Mouse (Mus musculus) heart, adult 2 months (tissue): ENCODE measurements at regions not wholly inside any gene's neighbourhood (a gene's known extent, or its start where the extent isn't known, plus 50 kb on each side); places are given as distances from the start of the nearest gene placed in this dataset.
A peak's percentile ranks its signal among the peaks of the same experiment; 100 is the strongest.

Experiments used
- DNase-seq, 2 experiments: peaks; one replicate each; pipeline ENCODE4 v3.0.0; 2021
- H3K27ac ChIP-seq: fragments of 200-600 bp; 2 replicates; pipeline ENCODE4 v1.8.1; 2022
- H3K27me3 ChIP-seq: fragments of 200-500 bp; 2 replicates; pipeline ENCODE4 v1.6.1; 2012; ENCODE audit warnings: mild to moderate bottlenecking, low read length, inconsistent platforms, mixed read lengths; ENCODE audit not compliant: control insufficient read depth, insufficient read depth
- H3K36me3 ChIP-seq: fragments of 200-500 bp; 2 replicates; pipeline ENCODE4 v1.6.1; 2012; ENCODE audit warnings: low read length, inconsistent platforms; ENCODE audit not compliant: control insufficient read depth, insufficient read depth
- H3K4me1 ChIP-seq: fragments of 200-500 bp; 2 replicates; pipeline ENCODE4 v1.6.1; 2011; ENCODE audit warnings: low read length; ENCODE audit not compliant: control insufficient read depth, insufficient read depth
- H3K4me3 ChIP-seq: fragments of 200-600 bp; 2 replicates; pipeline ENCODE4 v1.8.1; 2022
- H3K79me2 ChIP-seq: fragments of 200-500 bp; replicated peaks from 2 replicates; pipeline ENCODE4 v1.6.1; 2012; ENCODE audit warnings: mild to moderate bottlenecking, inconsistent platforms, low read length, moderate library complexity, mixed read lengths; ENCODE audit not compliant: control insufficient read depth, insufficient read depth
- H3K9ac ChIP-seq: fragments of 200-500 bp; 2 replicates; pipeline ENCODE4 v1.6.1; 2012; ENCODE audit warnings: low read depth, mild to moderate bottlenecking, control low read depth, inconsistent platforms, low read length, mixed read lengths
- CTCF ChIP-seq: fragments of 200-600 bp; IDR thresholded peaks from 2 replicates; pipeline ENCODE4 v1.8.1; 2022; ENCODE audit warnings: antibody characterized with exemption, mild to moderate bottlenecking, moderate library complexity
- EP300 ChIP-seq: fragments of 200-500 bp; IDR thresholded peaks from 2 replicates; pipeline ENCODE4 v1.6.1; 2011; ENCODE audit warnings: low read depth, low read length, control low read depth; ENCODE audit not compliant: insufficient read depth
- POLR2A ChIP-seq: fragments of 200-500 bp; IDR thresholded peaks from 2 replicates; pipeline ENCODE4 v1.6.1; 2011; ENCODE audit warnings: mild to moderate bottlenecking, low read depth, low read length, control low read depth; ENCODE audit not compliant: insufficient read depth
- WGBS: fragments of 180-500 bp; shearing (Covaris S2); methylation state at CpG from one replicate; pipeline ENCODE4 v1.1.7; 2018; 5-methylcytosine and 5-hydroxymethylcytosine counted together
- intact Hi-C: fragments of 180-260 bp; cut with DNase I; formaldehyde crosslinking; loops from one replicate; pipeline ENCODE4 v1.15.1; 2025

GRCm38 (mm10) chr6:6389454-6390445, 172.8 kb upstream of the Slc25a13 start:
- intact Hi-C loops, result no loop called here
- WGBS, result 77% methylated on average over 16 of the region's 16 CpGs
- Histone ChIP-seq H3K27ac (no peak overlapping the region), H3K4me3 (no peak overlapping the region), H3K9ac (no peak overlapping the region), H3K79me2 (no peaks in the 10 kb centered on the region), H3K4me1 (no peaks in the 10 kb centered on the region), H3K27me3 (no peaks in the 10 kb centered on the region), H3K36me3 (no peaks in the 10 kb centered on the region)
- TF ChIP-seq POLR2A (no peak), CTCF (no peak), EP300 (no peak)
- no peak for DNase-seq

DNA sequence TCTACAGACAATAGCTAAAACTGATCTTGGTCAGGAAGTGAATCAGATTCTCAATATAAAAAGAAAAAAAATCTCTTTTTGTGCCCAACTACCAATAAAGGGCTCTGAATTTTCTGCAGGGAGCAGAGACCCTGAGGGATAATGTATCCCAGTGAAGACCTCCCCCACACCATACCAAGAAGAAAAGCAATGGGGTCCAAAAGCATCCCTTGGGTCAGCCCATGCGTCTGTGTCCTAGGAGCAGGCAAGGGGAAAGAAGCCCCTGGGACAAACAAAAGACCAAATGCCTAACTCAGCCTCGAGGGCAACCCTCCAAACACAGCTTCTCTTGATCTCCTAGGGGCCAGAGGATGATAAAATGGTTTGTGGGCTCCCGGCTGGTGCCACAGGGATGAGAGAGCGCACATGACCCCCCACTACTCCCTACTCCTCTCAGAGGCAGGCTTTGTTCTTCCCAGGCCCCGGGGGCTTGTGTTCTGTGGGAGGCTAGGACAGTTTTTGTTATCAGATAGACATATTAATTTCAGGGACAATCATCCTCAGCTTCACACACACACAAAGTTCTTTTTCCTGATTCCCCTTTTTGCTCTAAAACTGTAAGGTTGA, 172.0 kb upstream of the Slc25a13 start:
- no peaks in the 10 kb centered on the region for H3K27me3 ChIP-seq
- no peak for TF ChIP-seq EP300
- TF ChIP-seq CTCF, result no peak
- no peak for TF ChIP-seq POLR2A
- no peak for DNase-seq
- H3K79me2 ChIP-seq, result no peaks in the 10 kb centered on the region
- 59% methylated on average over 5 of the region's 5 CpGs for WGBS
- no peaks in the 10 kb centered on the region for H3K36me3 ChIP-seq
- no peak overlapping the region for H3K4me3 ChIP-seq
- no peaks in the 10 kb centered on the region for H3K4me1 ChIP-seq
- H3K9ac ChIP-seq, result no peak overlapping the region
- no peak overlapping the region for H3K27ac ChIP-seq
- intact Hi-C loops, result no loop called here

DNA sequence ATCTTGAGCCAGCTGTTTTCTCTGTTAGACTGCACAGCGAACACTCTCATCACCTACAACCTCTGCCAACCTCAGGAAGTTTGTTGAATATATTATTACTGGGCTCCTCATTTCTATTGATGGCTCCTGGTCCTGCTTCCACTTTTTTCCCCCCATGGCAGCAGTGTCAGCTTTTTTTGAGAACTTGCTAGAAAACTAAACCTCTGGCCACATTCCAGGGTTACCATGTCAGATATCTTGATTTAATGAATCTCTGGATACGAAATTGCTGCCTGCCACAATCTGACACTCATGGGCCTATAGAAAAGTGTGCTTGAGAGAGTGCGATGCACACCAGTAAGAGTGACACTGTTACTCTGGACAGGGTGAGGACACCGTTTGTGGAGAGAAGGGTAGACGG, 170.6 kb upstream of the Slc25a13 start:
- Histone ChIP-seq H3K27ac (no peak overlapping the region), H3K27me3 (no peaks in the 10 kb centered on the region), H3K9ac (no peak overlapping the region), H3K79me2 (no peaks in the 10 kb centered on the region), H3K36me3 (no peaks in the 10 kb centered on the region), H3K4me3 (no peak overlapping the region), H3K4me1 (no peaks in the 10 kb centered on the region)
- no peak for TF ChIP-seq CTCF
- no peak for TF ChIP-seq POLR2A
- no peak for TF ChIP-seq EP300
- WGBS, result 75% methylated on average over 5 of the region's 5 CpGs
- no peak for DNase-seq
- intact Hi-C loops, result no loop called here

DNA sequence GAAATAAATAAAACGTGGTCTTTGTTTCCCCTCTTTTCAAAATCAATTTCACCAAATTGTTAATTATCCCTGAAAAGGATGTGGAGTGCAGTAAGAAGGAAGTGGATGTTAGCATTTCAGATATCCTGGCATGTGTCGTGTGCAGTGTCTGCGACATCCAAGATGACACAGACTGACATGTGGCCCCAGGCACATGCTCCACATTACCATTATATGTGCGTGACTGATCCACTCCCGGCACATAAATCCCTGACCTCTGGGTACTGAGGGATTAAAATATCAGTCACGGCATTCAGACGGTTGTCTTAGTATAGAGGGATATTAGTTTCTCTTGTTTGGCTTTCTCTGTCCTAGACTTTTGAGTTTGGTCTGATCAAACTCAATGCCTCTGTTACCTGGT, 168.0 kb upstream of the Slc25a13 start:
- no peak for DNase-seq
- no peak overlapping the region for H3K4me3 ChIP-seq
- H3K27me3 ChIP-seq, result no peaks in the 10 kb centered on the region
- 76% methylated on average over 7 of the region's 7 CpGs for WGBS
- no peak overlapping the region for H3K9ac ChIP-seq
- H3K79me2 ChIP-seq, result no peaks in the 10 kb centered on the region
- no peaks in the 10 kb centered on the region for H3K36me3 ChIP-seq
- H3K4me1 ChIP-seq, result no peaks in the 10 kb centered on the region
- TF ChIP-seq CTCF, result no peak
- no peak for TF ChIP-seq EP300
- no peak for TF ChIP-seq POLR2A
- intact Hi-C loops, result no loop called here
- H3K27ac ChIP-seq, result no peak overlapping the region

DNA sequence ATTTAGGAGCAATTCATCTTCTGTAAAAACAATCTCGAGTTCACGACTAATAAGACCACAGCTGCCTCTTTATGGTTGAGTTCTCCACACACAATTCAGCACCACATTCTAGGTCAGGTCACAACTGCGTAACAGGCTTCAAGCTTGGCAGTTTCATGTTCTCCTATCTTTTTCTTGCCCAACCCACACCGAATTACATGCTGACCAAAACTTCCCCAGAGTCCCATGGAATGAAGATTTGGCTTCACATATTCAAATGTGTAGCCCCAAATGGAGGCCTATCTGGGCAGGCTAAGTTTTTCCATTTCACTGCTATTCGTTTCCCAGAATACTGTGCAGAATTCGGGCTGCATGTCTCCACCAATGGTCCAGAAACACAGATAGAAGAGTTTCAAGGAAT, 167.5 kb upstream of the Slc25a13 start:
- Histone ChIP-seq H3K79me2 (no peaks in the 10 kb centered on the region), H3K4me3 (no peak overlapping the region), H3K36me3 (no peaks in the 10 kb centered on the region), H3K4me1 (no peaks in the 10 kb centered on the region), H3K9ac (no peak overlapping the region), H3K27me3 (no peaks in the 10 kb centered on the region), H3K27ac (no peak overlapping the region)
- no peak for TF ChIP-seq POLR2A
- TF ChIP-seq EP300, result no peak
- no peak for TF ChIP-seq CTCF
- WGBS, result 67% methylated on average over 6 of the region's 6 CpGs
- DNase-seq, result no peak
- intact Hi-C loops, result no loop called here

DNA sequence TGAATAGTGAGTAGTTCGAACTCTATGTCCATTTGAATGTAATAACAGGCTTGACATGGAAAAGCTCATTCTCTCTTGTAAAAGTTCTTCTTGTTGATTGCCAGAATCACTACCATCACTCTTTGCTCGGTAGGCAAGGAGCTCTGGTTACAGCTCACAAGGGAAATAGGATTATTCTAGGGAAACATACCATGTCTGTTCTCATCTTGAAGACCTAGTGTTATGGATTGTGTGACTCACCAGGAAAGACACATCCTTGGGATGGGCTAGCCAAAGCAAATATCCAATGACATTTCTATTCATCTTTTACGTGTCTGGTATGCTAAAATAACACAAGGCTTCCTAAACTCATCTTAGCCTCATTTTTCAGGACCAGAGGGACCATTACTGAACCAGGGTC, 155.4 kb upstream of the Slc25a13 start:
- no peak overlapping the region for H3K9ac ChIP-seq
- H3K4me3 ChIP-seq, result no peak overlapping the region
- H3K27me3 ChIP-seq, result no peaks in the 10 kb centered on the region
- DNase-seq, result no peak
- no peaks in the 10 kb centered on the region; the same call in 1 of the 2 replicates for H3K36me3 ChIP-seq
- H3K27ac ChIP-seq, result peak overlapping the region; percentile 45; the same call in 1 of the 2 replicates
- no peaks in the 10 kb centered on the region for H3K4me1 ChIP-seq
- no peak for TF ChIP-seq EP300
- no peak for TF ChIP-seq CTCF
- no peak for TF ChIP-seq POLR2A
- 65% methylated on average over 3 of the region's 3 CpGs for WGBS
- intact Hi-C loops, result no loop called here
- no peaks in the 10 kb centered on the region for H3K79me2 ChIP-seq
